Mouse (Mus musculus): ENCODE results near the gene Arl15.

Arl15 gene

GRCm38 (mm10) chr13:114096386-114096785, 302.1 kb downstream of the Arl15 start:
- no peak for DNase-seq (ENCODE audit: low read depth)

- DNase-seq (ENCODE audit: low read depth), result no peak
Measured at GRCm38 (mm10) chr13:114101155-114101554, 306.9 kb downstream of the Arl15 start.

GRCm38 (mm10) chr13:114106083-114106482, 311.8 kb downstream of the Arl15 start:
- no peak for DNase-seq (ENCODE audit: low read depth)

DNA sequence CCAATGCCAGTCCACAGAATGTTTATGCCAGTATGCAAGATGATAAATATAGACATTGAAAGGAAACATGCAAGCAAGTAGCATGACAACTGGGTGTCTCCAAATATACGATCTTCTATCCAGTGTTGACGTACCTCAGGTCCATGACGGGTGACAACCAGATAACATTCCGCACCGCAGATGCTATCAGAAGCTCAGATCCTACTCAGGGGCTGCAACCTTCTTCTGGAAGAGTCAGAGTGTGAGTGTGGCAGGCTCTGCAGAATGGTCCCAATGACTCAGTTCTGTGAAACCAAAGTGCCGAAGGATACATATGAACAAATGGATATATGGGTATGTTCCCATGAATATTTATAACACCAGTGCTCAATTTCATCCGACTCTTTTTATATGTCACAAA, 313.2 kb downstream of the Arl15 start:
- DNase-seq (ENCODE audit: low read depth), result no peak

- no peak for DNase-seq (ENCODE audit: low read depth)
Measured at GRCm38 (mm10) chr13:114109441-114109840, 315.1 kb downstream of the Arl15 start.

- DNase-seq (ENCODE audit: low read depth), result no peak
Measured at GRCm38 (mm10) chr13:114109845-114110244, 315.5 kb downstream of the Arl15 start.

DNA sequence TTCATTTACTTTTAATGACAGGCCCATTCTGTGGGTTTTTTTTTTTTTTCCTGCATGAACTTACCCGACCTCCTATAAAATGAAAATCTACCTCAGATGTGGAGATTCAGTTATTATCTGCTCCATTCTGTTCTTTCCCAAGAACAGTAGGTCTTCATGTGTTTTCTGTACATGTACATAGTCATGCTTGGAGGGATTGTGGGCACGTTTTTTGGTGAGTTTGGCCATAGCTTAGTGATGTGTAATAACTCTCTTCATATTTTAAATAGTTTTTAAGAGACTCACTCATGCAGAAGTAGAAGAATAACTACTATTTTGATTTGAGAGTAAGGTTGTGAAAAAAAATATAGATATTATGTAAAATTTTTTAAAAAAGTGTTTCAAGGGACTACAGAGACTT, 319.2 kb downstream of the Arl15 start:
- peak; percentile 33 for DNase-seq (ENCODE audit: low read depth)

- DNase-seq (ENCODE audit: low read depth), result no peak
Measured at GRCm38 (mm10) chr13:114114586-114114985, 320.3 kb downstream of the Arl15 start.

- no peak for DNase-seq (ENCODE audit: low read depth)
Measured at GRCm38 (mm10) chr13:114115106-114115505, 320.8 kb downstream of the Arl15 start.

DNA sequence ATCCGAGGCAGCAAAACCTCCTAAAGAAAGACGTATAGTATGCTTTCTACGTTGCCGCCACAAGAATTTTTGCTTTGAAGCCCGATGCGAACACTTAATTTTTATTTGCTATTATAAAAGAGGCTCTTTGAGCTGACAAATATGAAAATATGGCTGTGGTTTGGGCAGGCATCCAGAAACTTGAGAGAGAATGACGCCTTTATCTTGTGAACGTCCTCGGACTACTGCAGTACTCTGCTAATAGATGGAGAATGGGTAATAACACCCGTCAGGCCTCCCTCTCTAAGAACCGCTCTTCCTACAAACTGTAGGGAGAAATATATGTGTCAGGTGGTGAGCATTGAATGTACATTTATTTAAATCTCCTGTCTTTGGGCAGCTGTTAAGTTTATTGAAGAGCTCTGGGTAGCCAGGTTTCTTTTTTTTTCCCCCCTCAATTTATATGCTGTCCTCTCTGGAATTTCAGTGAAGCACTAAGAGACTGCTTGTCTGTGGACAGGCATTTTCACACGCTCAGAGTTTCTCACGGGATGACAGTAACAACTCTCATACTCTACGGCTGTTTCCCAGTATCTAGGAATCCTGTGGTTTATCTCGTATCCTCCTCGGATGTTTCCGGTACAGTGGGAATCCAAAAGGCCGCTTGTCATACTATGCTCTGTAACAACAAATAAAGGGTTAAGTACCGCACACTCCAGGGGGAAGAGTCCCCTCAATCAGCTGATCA, 324.0 kb downstream of the Arl15 start:
- no peak for DNase-seq (ENCODE audit: low read depth)

DNA sequence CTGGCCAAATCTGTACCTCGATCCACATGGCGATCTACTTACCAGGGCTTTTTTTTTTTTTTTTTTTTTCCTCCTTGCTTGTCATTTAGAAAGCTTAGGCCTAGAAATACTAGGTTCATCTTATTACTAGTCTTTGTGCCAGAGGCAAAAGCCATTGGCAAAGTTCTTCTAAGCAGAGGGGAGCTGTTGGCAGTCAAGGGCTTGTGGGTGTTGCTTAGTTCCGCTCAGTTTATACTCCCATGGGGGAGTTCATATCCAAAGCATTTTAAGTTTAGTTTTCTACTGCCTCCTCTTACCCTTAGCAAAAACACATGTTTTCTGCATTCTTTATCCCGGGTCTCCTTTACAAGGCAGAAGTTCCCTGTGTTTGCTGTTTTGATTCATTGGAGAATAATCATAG, 325.5 kb downstream of the Arl15 start:
- no peak for DNase-seq (ENCODE audit: low read depth)

GRCm38 (mm10) chr13:114121591-114121990, 327.3 kb downstream of the Arl15 start:
- DNase-seq (ENCODE audit: low read depth), result no peak

GRCm38 (mm10) chr13:114123391-114123790, 329.1 kb downstream of the Arl15 start:
- DNase-seq (ENCODE audit: low read depth), result no peak

- DNase-seq (ENCODE audit: low read depth), result no peak
Measured at GRCm38 (mm10) chr13:114124385-114124784, 330.1 kb downstream of the Arl15 start.

- DNase-seq (ENCODE audit: low read depth), result no peak
Measured at GRCm38 (mm10) chr13:114124991-114125390, 330.7 kb downstream of the Arl15 start.

- DNase-seq (ENCODE audit: low read depth), result no peak
Measured at GRCm38 (mm10) chr13:114128366-114128765, 334.1 kb downstream of the Arl15 start.

GRCm38 (mm10) chr13:114129986-114130385, 335.7 kb downstream of the Arl15 start:
- DNase-seq (ENCODE audit: low read depth), result no peak

GRCm38 (mm10) chr13:114130566-114131319, 336.4 kb downstream of the Arl15 start:
- DNase-seq (ENCODE audit: low read depth), result no peak

- DNase-seq (ENCODE audit: low read depth), result no peak
Measured at GRCm38 (mm10) chr13:114138921-114139320, 344.6 kb downstream of the Arl15 start.

- no peak for DNase-seq (ENCODE audit: low read depth)
Measured at GRCm38 (mm10) chr13:114139570-114139969, 345.3 kb downstream of the Arl15 start.

GRCm38 (mm10) chr13:114142826-114143225, 348.5 kb downstream of the Arl15 start:
- no peak for DNase-seq (ENCODE audit: low read depth)

- no peak for DNase-seq (ENCODE audit: low read depth)
Measured at GRCm38 (mm10) chr13:114143247-114143646, 348.9 kb downstream of the Arl15 start.

All from fibroblast of lung, adult 2 months (primary cell).